ENCODE assay signal across 25 mouse cellular contexts in genomic region chr2:53763486-53763885, GRCm38 (mm10).
A peak's percentile ranks its signal among the peaks of the same experiment; 100 is the strongest.
DNase-seq lines count a peak whose midpoint lies in the region; ATAC-seq and TF ChIP-seq lines count a peak whose summit lies in the region.
"Had no signal": no experiment of that assay in that cellular context is flagged by ENCODE, and none has a peak within 500 bp of the region (broad histone marks: within the 10 kb centered on the region; RNA-seq: fewer than 3 reads in every experiment).

No protein-coding gene starts in this region.

- H3ac ChIP-seq in C2C12 (ENCODE audit: control insufficient read depth, insufficient read length, low read depth): no peak overlapping the region

- no peak overlapping the region for H3K4me3 ChIP-seq in C2C12 (ENCODE audit: insufficient read depth, poor library complexity, severe bottlenecking)
- H3K4me3 ChIP-seq: embryonic facial prominence, embryonic 13.5 days; embryonic facial prominence, embryonic 15.5 days; erythroblast, embryonic 14.5 days; forebrain, embryonic 13.5 days; forebrain, embryonic 15.5 days had no signal

- DNase-seq in frontal cortex, postnatal 10 days (ENCODE audit: low spot score in 2 of 2): no peak
- DNase-seq in brain, adult 2 months (ENCODE audit: low read depth, low spot score): peak; percentile 16
- DNase-seq in layer of hippocampus, postnatal 36 days: no peak
- no peak for DNase-seq in gastrocnemius, postnatal 10 days
- DNase-seq: adrenal gland, adult 8-10 months; adrenal gland, postnatal 14 days; adrenal gland, postnatal 36 days; B cell, adult 2 months; cerebellum, adult 11 months; cerebellum, adult 18-20 months; cerebellum, adult 8-10 months; cerebellum, adult 9-11 months; cerebellum, postnatal 14 days; cerebellum, postnatal 36 days; embryo, embryonic 11 days; forebrain, postnatal 0 days had no signal

- H3K27me3 ChIP-seq in C2C12 (ENCODE audit: control insufficient read depth, insufficient read depth, insufficient read length): no peaks in the 10 kb centered on the region
- H3K27me3 ChIP-seq: embryonic facial prominence, embryonic 13.5 days; embryonic facial prominence, embryonic 15.5 days; forebrain, embryonic 13.5 days; forebrain, embryonic 15.5 days; Patski had no signal

- no peaks in the 10 kb centered on the region for H3K79me2 ChIP-seq in C2C12 (ENCODE audit: control insufficient read depth, insufficient read depth)

- no peaks in the 10 kb centered on the region for H3K79me3 ChIP-seq in C2C12 (ENCODE audit: low read depth)

- TF ChIP-seq CTCF in C2C12 (IDR thresholded peaks at IDR 0.05; ENCODE audit: control insufficient read depth, insufficient read depth, insufficient read length): no peak

- H3K36me3 ChIP-seq in C2C12 (ENCODE audit: control insufficient read depth, insufficient read depth): no peaks in the 10 kb centered on the region
- H3K36me3 ChIP-seq: embryonic facial prominence, embryonic 13.5 days; embryonic facial prominence, embryonic 15.5 days; forebrain, embryonic 15.5 days had no signal

- 0 out of 2 replicates have a peak, but pooled peaks have one; percentile 44 for ATAC-seq in frontal cortex, adult (ENCODE audit: low TSS enrichment)
- ATAC-seq: activated CD4-positive, CD25-positive, alpha-beta regulatory T cell, adult 4 months; forebrain, embryonic 13.5 days; forebrain, embryonic 15.5 days; forebrain, postnatal 0 days; Patski had no signal

TF ChIP-seq in C2C12, 6 proteins besides CTCF, POLR2A, EP300 and RAD21:
- TF ChIP-seq FOSL1 (IDR thresholded peaks at IDR 0.05; ENCODE audit: insufficient read depth, low read length, poor library complexity, severe bottlenecking): peak; percentile 68
- TF ChIP-seq CEBPB (IDR thresholded peaks at IDR 0.05; ENCODE audit: low read depth): peak; percentile 54
- no peak for TF ChIP-seq USF1 (IDR thresholded peaks at IDR 0.05; ENCODE audit: low read depth)
